Mouse (Mus musculus): ENCODE data around the gene Rnf7. TPM values are rescaled to one million over a fixed set of nuclear protein-coding genes. Genes with fewer than 3 reads are reported as not detected.

The Rnf7 gene
- total RNA-seq, 4 experiments from 2014 or later = 71.2 to 80.5 (median 77.9) TPM

Other genes with a start within 250 kb of the Rnf7 start
- gene Atp1b3, start 114.2 kb downstream of the Rnf7 start, total RNA-seq (2022) = 100 to 1,000 TPM; 173 to 211 (median 196) TPM
- under 1 TPM in 1 of 4 experiments, not detected in 3; 0.13 TPM for gene Gm28729, start 46.6 kb upstream of the Rnf7 start, total RNA-seq (2022)
- 10 to 100 TPM; 15.3 to 17.6 (median 16.3) TPM for gene Rasa2, start 152.9 kb upstream of the Rnf7 start, total RNA-seq (2022)

All from adrenal gland, adult 8-10 months (tissue).